Mouse (Mus musculus): ENCODE results near the gene Slc25a26.

Gene Slc25a26

DNA sequence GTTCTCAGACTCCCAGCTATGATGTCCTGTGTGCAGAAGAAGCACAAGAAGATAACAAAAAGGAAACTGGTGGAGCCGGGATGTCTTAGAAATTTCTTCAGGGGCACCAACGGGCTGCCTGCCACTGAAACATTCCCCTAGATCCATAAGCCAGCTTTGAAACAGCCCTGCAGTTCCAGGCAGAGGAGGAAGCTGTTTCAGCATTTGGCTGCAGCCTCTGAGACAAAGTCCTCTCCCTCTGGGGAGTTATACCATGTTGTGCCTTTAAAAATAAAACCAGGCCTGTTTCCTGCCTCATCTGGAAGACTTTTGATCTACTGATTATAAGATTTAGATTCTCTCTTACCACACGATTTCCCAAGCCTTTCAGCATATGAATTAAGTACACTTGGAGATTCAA is 144.5 kb downstream of the Slc25a26 start:
- no peak for DNase-seq

DNA sequence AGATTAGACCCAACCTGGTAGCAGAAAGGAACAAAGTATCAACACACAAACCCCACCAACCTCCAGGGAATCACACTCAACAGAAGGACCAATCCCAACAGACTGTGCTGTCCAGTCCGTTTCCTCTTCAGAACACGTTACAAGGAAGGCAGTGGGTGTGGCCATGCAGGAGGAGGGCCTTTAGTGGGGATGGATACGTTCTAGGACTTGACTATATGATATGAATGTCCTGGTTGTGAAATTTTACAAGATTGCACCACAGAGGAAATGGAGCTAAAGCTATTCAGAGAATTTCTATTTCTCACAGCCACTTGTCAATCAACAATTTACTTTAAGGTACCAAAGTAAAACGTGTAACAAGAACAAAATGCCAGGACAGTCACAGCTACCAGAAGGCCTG is 145.6 kb downstream of the Slc25a26 start:
- DNase-seq = no peak

DNA sequence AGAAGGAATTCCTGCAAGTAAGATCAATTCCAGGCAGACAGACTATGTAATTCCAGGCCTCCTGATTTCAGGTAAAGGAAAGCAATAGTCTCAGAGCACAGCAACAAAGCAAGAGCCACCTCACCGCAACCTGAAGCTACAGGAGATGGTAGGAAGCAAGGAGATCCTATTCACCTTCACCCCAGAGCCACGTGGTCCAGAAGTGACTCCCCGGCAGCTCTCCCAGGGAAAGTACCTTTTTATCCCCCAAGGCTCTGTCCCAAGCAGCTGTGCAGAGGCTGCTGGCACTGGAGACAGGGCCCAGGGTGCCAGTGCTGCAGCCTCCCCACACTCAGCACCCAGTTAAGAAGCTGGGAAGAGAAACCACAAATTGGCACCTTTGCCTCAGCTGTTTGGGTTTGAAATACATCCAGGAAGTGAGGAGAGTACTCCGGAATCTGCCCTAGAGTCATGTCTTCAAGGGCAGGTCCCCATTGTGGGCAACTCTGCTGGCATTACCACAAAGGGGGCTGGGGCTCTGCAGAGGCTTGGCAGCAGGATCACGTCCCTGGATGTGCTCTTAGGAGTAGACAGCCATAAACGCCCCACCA is 146.2 kb downstream of the Slc25a26 start:
- DNase-seq = no peak

DNA sequence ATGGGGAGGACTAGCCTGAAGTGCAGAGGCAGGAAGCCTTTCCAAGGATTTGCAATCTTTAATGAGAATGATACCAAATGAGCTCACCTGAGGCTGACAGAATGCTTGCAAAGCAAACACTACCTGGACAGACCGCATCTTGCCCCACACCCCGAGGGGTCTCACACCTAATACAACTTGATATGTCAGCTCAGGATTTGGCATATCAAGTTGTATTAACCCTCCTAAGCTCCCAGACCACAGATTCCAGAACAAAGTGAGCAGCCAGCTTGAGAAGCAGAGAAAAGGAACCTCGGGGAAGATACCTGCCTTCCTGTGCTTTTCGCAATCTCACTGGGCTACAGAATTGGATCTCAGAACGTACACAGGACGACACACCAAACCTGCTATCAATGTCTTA is 146.8 kb downstream of the Slc25a26 start:
- DNase-seq = no peak

DNA sequence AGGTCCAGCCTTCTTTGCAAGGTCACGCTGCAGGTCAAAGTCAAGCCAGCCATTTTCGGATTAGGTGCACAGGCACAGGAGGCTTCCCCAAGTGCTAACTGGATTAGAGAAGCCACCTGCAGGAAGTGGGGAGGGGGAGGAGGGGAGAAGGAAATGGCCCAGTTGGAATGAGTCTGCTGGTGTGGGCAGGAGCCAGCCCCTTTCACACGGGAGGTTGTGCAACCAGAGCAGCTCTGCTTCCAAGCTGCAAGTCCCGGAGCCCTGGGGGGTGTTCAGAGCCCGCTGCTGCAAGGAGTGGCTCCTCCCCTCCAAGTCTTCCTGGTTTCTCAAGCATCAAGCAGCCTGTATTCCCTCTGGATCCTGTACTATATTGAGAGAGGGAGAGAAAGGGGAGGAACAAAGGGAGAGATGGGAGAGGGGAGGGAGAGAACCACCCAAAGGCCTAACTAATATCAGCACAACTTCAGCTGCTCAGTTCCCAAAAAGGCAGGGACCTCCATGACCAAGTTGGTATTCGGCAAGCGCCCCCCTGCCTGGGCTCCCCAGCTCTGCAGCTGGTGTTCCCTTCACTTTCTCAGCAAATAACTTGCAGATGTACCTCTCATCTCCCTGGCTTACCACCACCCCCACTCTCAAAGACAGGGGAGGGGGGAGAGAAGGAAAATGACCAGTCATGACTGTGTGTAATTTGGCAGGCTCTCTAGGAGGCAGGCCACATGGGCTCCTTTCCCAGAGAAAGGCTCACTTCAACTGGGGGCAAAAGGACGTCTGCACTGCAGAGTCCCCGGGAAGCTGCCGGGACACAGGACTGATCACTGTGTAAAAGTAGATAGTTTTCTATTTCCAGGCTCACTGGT is 147.7 kb downstream of the Slc25a26 start:
- no peak for DNase-seq

DNA sequence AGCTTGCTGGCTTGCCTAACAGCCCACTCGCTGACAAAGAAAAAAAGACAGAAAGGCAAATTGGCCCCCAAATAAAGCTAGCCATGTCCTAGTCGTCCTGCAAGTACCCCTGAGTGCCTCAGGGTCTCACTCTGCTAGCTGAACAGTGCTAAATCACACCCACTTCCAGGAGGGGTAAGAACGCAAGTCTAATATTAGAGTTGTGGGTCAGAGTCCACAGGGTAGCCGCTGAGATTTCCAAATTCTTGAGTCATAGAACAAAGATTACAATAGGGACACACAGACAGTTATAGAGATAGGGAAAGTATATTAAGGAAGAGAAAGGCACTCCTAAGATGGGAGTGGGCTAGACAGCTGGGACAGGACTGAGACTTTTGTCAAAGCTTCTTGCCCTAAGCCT is 148.4 kb downstream of the Slc25a26 start:
- DNase-seq = no peak

DNA sequence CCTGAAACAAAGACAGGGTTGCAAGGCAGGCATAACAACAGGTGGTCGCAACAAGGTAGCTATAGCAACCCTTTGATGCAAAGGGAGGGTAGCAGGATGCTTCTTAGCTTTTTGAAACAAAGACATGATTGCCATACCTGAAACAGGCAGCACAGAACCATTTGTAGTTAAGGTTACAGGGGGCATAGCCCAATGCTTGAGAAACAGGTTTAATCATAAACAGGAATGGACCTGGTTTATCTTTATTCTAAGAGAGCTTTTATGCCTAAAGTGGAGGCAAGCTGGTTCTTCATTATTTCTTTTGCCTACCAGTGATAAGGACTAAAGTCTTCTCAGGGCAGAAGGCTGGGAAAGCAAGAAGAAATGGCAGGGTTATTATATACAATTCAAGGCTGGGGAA is 149.5 kb downstream of the Slc25a26 start:
- DNase-seq = no peak

DNA sequence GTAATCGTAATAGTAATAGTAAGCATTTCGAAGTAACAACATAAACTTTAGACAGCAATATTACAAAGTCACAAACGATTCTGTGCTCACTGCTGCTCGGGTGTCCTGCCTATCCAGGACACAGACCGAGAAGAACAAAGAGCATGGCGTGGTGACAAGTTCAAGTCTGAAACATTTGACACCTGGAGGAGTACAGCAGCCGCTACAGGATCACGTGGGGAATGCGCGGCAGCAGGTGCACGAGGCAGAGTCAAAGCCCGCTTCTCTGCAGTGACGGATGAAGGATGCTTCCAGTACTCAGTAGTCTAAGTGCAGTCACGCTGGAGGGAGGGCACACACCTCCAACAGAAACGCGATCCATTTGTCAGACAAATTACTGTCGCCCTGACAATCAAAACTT is 151.4 kb downstream of the Slc25a26 start:
- no peak for DNase-seq

DNA sequence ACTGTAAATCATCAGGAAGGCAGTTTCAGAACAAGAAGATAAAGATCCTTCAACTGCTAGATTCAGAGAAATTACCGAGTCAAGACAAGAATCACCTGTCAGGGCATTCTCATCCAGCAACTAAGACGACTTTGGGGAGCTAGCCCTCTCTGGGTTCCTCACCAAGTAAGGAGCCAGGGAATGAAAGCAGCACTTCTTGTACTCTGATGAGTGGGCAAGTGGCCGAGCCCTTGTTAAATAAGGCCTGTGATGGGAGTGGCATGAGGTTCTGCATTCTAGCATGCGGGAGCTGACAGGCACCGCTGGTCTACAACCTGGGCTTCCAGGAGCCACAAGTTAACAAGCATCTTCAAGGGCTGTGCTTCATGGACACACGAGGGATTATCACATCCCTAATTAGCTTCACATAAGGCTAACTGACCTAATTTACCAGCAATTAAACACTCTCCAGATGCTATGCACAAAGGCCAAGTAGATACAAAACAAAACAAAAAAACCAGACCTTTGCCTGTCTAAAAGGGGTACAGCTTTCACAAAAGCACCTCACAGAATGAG is 152.6 kb downstream of the Slc25a26 start:
- DNase-seq = no peak

DNA sequence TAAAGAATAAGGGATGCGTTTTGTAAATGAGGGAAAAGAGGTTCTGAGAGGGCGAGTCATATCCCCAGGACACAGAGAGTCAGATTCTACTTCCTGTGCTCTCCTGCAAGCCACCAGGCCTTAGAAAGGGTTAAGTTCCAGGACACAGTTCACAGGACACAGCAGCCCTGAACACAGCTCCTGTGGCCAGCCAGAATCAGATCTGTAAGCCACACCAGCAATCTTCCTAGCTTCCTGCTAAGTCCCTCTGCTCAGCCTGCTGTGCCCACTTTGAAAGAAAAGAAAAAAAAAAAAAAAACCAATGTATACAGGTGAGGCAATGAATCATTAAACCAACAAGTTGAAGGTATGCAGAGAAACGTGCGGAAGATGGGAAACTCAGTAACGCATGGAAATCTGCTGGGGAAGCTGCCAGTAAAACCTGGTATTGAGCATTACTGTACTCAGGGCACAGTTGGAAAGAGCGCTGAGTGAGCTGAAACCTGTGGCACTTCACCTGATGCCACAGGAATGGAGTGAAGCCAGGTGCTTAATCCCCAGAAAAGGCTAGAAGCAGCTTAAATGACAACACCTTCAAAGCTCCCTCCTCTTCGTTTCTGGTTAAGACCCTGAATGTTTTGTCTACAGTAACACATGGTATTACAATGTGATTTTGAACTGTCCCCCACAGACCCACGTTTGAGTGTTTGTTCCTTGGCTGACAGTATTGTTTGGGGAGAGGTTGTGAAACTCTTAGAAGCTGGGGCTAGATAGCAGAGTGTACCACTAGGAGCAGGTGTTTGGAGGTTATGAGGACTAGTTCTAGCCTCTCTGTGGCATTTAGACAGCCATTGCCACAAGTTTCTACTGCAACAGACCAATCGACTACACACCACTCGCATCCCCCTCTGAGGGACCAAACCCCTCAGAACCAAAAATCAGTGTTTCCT is 153.5 kb downstream of the Slc25a26 start:
- DNase-seq = no peak
